Mouse (Mus musculus) liver, embryonic 14.5 days (tissue): Measurements from ENCODE around the gene Plagl1. TPM values are rescaled to one million over a fixed set of nuclear protein-coding genes. Genes with fewer than 3 reads are reported as not detected.

Source experiments
- ATAC-seq: fragments of 200-750 bp; cut with Nextera tagmentation; 2 replicates; pipeline ENCODE4 v1.8.0; 2017; ENCODE audit warnings: moderate number of reproducible peaks, mild to moderate bottlenecking, moderate library complexity; ENCODE audit not compliant: insufficient read depth
- DNase-seq, 3 experiments: peaks; one replicate each; pipeline ENCODE4 v3.0.0-alpha.2; 2012 to 2013; ENCODE audit warnings: low read depth in 3 of 3, low spot score in 3 of 3
- H3K27ac ChIP-seq: fragments of 300-500 bp; sonication (generic); 2 replicates; pipeline ENCODE4 v1.5.1; 2014; ENCODE audit warnings: moderate library complexity, mild to moderate bottlenecking, control low read depth, inconsistent platforms
- H3K27me3 ChIP-seq: fragments of 300-500 bp; sonication (generic); 2 replicates; pipeline ENCODE4 v1.6.1; 2014; ENCODE audit warnings: mild to moderate bottlenecking, low read length, moderate library complexity; ENCODE audit not compliant: control insufficient read depth, insufficient read depth
- H3K36me3 ChIP-seq: fragments of 300-500 bp; sonication (generic); replicated peaks from 2 replicates; pipeline ENCODE4 v1.6.1; 2014; ENCODE audit warnings: low read depth; ENCODE audit not compliant: control insufficient read depth, insufficient read depth
- H3K4me1 ChIP-seq, 2 experiments: fragments of 200-500 bp in 1 of 2; fragments of 300-500 bp in 1 of 2; sonication (generic) in 1 of 2; replicated peaks; 2 replicates each; pipeline ENCODE4 v1.6.1; 2012 to 2014; ENCODE audit warnings: antibody characterized with exemption in 1 of 2, inconsistent platforms in 1 of 2, low read length in 1 of 2; ENCODE audit not compliant: control insufficient read depth in 2 of 2, insufficient read depth in 2 of 2
- H3K4me2 ChIP-seq: fragments of 300-500 bp; sonication (generic); 2 replicates; pipeline ENCODE4 v1.6.1; 2014; ENCODE audit warnings: low read depth, mild to moderate bottlenecking, control low read depth, moderate library complexity
- H3K4me3 ChIP-seq, 2 experiments: fragments of 200-500 bp in 1 of 2; fragments of 300-500 bp in 1 of 2; sonication (generic) in 1 of 2; 2 replicates each; pipeline ENCODE4 v1.5.1; 2012 to 2014; ENCODE audit warnings: low read depth in 2 of 2, low read length in 2 of 2, mild to moderate bottlenecking in 2 of 2, control low read depth in 1 of 2, inconsistent platforms in 1 of 2, moderate library complexity in 1 of 2; ENCODE audit not compliant: insufficient read depth in 1 of 2
- H3K9ac ChIP-seq: fragments of 300-500 bp; sonication (generic); replicated peaks from 2 replicates; pipeline ENCODE4 v1.6.1; 2014; ENCODE audit warnings: mild to moderate bottlenecking, control low read depth, moderate library complexity
- H3K9me3 ChIP-seq: fragments of 300-500 bp; sonication (generic); 2 replicates; pipeline ENCODE4 v1.6.1; 2016; ENCODE audit warnings: low read length, mixed read lengths; ENCODE audit not compliant: control insufficient read depth
- CTCF ChIP-seq: IDR thresholded peaks from 2 replicates; pipeline ENCODE4 v1.5.1; 2016; ENCODE audit warnings: antibody characterized with exemption, low read depth, control low read depth
- EP300 ChIP-seq: IDR thresholded peaks from 2 replicates; pipeline ENCODE4 v1.6.1; 2016; ENCODE audit warnings: antibody characterized with exemption, low read depth
- WGBS: fragments of 180-500 bp; shearing (Covaris S2); extraction: QIAGEN DNeasy Blood & Tissue Kit; methylation state at CpG from one replicate; pipeline ENCODE4 v1.1.7; 2014; ENCODE audit not compliant: insufficient replicate concordance; 5-methylcytosine and 5-hydroxymethylcytosine counted together
- polyA plus RNA-seq, 2 experiments: library from polyadenylated mRNA; depleted of rRNA in 1 of 2; stranded (reverse) in 1 of 2; unstranded in 1 of 2; fragments of >200 nt; fragmentation: Nextera tagmentation in 1 of 2; extraction: Ambion mirVana in 1 of 2; gene quantifications; 2 replicates each; pipeline versions ENCODE4 v1.2.1 to v1.2.3; 2012 to 2014

The Plagl1 gene
- polyA plus RNA-seq, 2 experiments: 26.3 to 41.0 TPM

- Histone ChIP-seq H3K27me3 (no peaks in the 10 kb centered on the region), H3K9ac (no peak overlapping the region), H3K4me2 (no peak overlapping the region), H3K36me3 (no peaks in the 10 kb centered on the region), H3K4me3 (no peak overlapping the region), H3K9me3 (no peaks in the 10 kb centered on the region), H3K27ac (no peak overlapping the region), H3K4me1 (no peaks in the 10 kb centered on the region; a peak in 1 of 4 replicates)
- 62% methylated on average over 7 of the region's 7 CpGs for WGBS
- DNase-seq (no peak), ATAC-seq (no peak)
- no peak for TF ChIP-seq CTCF
- no peak for TF ChIP-seq EP300
Measured at GRCm38 (mm10) chr10:13127946-13128345, 67.6 kb downstream of the Plagl1 start.

- TF ChIP-seq CTCF (no peak), EP300 (no peak)
- H3K27ac ChIP-seq: no peak overlapping the region
Measured at GRCm38 (mm10) chr10:13133850-13134249, 73.5 kb downstream of the Plagl1 start.

GRCm38 (mm10) chr10:13135276-13135675, 75.0 kb downstream of the Plagl1 start:
- 73% methylated on average over 7 of the region's 7 CpGs for WGBS
- Histone ChIP-seq H3K9ac (no peak overlapping the region), H3K4me2 (no peak overlapping the region), H3K4me3 (no peak overlapping the region), H3K27me3 (no peaks in the 10 kb centered on the region), H3K9me3 (no peaks in the 10 kb centered on the region), H3K4me1 (no peaks in the 10 kb centered on the region), H3K36me3 (no peaks in the 10 kb centered on the region), H3K27ac (no peak overlapping the region)
- ATAC-seq: no peak
- no peak for DNase-seq
- no peak for TF ChIP-seq CTCF

More at GRCm38 (mm10) chr10:13133850-13134249, 73.5 kb downstream of the Plagl1 start:
- Histone ChIP-seq H3K9ac (no peak overlapping the region), H3K36me3 (no peaks in the 10 kb centered on the region), H3K4me3 (no peak overlapping the region), H3K4me1 (no peaks in the 10 kb centered on the region), H3K4me2 (no peak overlapping the region), H3K9me3 (no peaks in the 10 kb centered on the region), H3K27me3 (no peaks in the 10 kb centered on the region)
- 67% methylated on average over 4 of the region's 4 CpGs for WGBS
- DNase-seq (no peak), ATAC-seq (no peak)

GRCm38 (mm10) chr10:13135751-13136150, 75.4 kb downstream of the Plagl1 start:
- Histone ChIP-seq H3K36me3 (no peaks in the 10 kb centered on the region), H3K4me3 (no peak overlapping the region), H3K4me1 (no peaks in the 10 kb centered on the region), H3K9me3 (no peaks in the 10 kb centered on the region), H3K9ac (no peak overlapping the region), H3K27ac (no peak overlapping the region), H3K4me2 (no peak overlapping the region), H3K27me3 (no peaks in the 10 kb centered on the region)
- ATAC-seq (no peak), DNase-seq (no peak)
- TF ChIP-seq EP300 (no peak), CTCF (no peak)
- 71% methylated on average over 7 of the region's 7 CpGs for WGBS

GRCm38 (mm10) chr10:13137906-13138305, 77.6 kb downstream of the Plagl1 start:
- Histone ChIP-seq H3K9ac (no peak overlapping the region), H3K4me3 (no peak overlapping the region), H3K4me1 (no peaks in the 10 kb centered on the region), H3K27me3 (no peaks in the 10 kb centered on the region), H3K4me2 (no peak overlapping the region), H3K9me3 (no peaks in the 10 kb centered on the region), H3K36me3 (no peaks in the 10 kb centered on the region), H3K27ac (no peak overlapping the region)
- TF ChIP-seq CTCF: no peak
- no peak for TF ChIP-seq EP300
- ATAC-seq (no peak), DNase-seq (no peak)
- WGBS: 78% methylated on average over 6 of the region's 6 CpGs

GRCm38 (mm10) chr10:13140434-13140833, 80.1 kb downstream of the Plagl1 start:
- Histone ChIP-seq H3K36me3 (no peaks in the 10 kb centered on the region), H3K4me1 (no peaks in the 10 kb centered on the region), H3K27me3 (no peaks in the 10 kb centered on the region), H3K9ac (no peak overlapping the region), H3K4me2 (no peak overlapping the region), H3K27ac (no peak overlapping the region), H3K4me3 (no peak overlapping the region), H3K9me3 (no peaks in the 10 kb centered on the region)
- 50% methylated on average over 2 of the region's 2 CpGs for WGBS
- TF ChIP-seq EP300 (no peak), CTCF (no peak)
- no peak for DNase-seq
- ATAC-seq: no peak
